Mouse (Mus musculus) MEL (cell line): ENCODE data around the gene Ube2o. TPM values are rescaled to one million over a fixed set of nuclear protein-coding genes. Genes with fewer than 3 reads are reported as not detected.
A peak's percentile ranks its signal among the peaks of the same experiment; 100 is the strongest.

Experiments
- DNase-seq: peaks from one replicate; pipeline ENCODE4 v3.0.0; 2011; ENCODE audit warnings: low read depth, low spot score
- H3K27ac ChIP-seq: 2 replicates; pipeline ENCODE4 v1.5.1; 2012; ENCODE audit warnings: low read depth, mild to moderate bottlenecking, control low read depth, low read length, moderate library complexity; ENCODE audit not compliant: control insufficient read depth
- H3K27me3 ChIP-seq, 2 experiments: fragments of 150-350 bp in 1 of 2; sonication (generic) in 1 of 2; 2 replicates each; pipeline ENCODE4 v1.6.1; 2012; ENCODE audit warnings: low read length in 2 of 2, mild to moderate bottlenecking in 2 of 2, improper control_type of control experiment in 1 of 2, moderate library complexity in 1 of 2; ENCODE audit not compliant: insufficient read depth in 2 of 2, control insufficient read depth in 1 of 2
- H3K36me3 ChIP-seq, 2 experiments: 2 replicates each; pipeline ENCODE4 v1.6.1; 2012 to 2014; ENCODE audit warnings: low read length in 2 of 2, improper control_type of control experiment in 1 of 2, inconsistent platforms in 1 of 2, mild to moderate bottlenecking in 1 of 2; ENCODE audit not compliant: insufficient read depth in 2 of 2, control insufficient read depth in 1 of 2
- H3K4me1 ChIP-seq, 2 experiments: fragments of 150-350 bp in 1 of 2; sonication (generic) in 1 of 2; 2 replicates each; pipeline ENCODE4 v1.6.1; 2012; ENCODE audit warnings: low read length in 2 of 2, improper control_type of control experiment in 1 of 2, mild to moderate bottlenecking in 1 of 2; ENCODE audit not compliant: insufficient read depth in 2 of 2, control insufficient read depth in 1 of 2
- H3K4me3 ChIP-seq, 2 experiments: fragments of 150-350 bp in 1 of 2; sonication (generic) in 1 of 2; 2 replicates each; pipeline ENCODE4 v1.5.1; 2012; ENCODE audit warnings: low read depth in 2 of 2, low read length in 2 of 2, mild to moderate bottlenecking in 2 of 2, moderate library complexity in 2 of 2, control low read depth in 1 of 2, improper control_type of control experiment in 1 of 2; ENCODE audit not compliant: control insufficient read depth in 1 of 2, insufficient read depth in 1 of 2
- H3K79me2 ChIP-seq: 2 replicates; pipeline ENCODE4 v1.6.1; 2012; ENCODE audit warnings: mild to moderate bottlenecking, low read length, moderate library complexity; ENCODE audit not compliant: control insufficient read depth, poor library complexity, insufficient read depth
- H3K9ac ChIP-seq: 2 replicates; pipeline ENCODE4 v1.6.1; 2012; ENCODE audit warnings: low read depth, mild to moderate bottlenecking, control low read depth, low read length, moderate library complexity; ENCODE audit not compliant: control insufficient read depth, poor library complexity, severe bottlenecking
- H3K9me3 ChIP-seq: fragments of 150-350 bp; sonication (generic); replicated peaks from 2 replicates; pipeline ENCODE4 v1.6.1; 2012; ENCODE audit warnings: mild to moderate bottlenecking, low read length, improper control_type of control experiment, moderate library complexity; ENCODE audit not compliant: insufficient read depth
- CHD1 ChIP-seq: IDR thresholded peaks from 2 replicates; pipeline ENCODE4 v1.6.1; 2012; ENCODE audit warnings: low read depth, mild to moderate bottlenecking, inconsistent platforms, low read length, improper control_type of control experiment
- CTCF ChIP-seq, 3 experiments: IDR thresholded peaks in 2 of 3; conservative IDR thresholded peaks in 1 of 3; 2 replicates each; pipeline ENCODE4 v1.5.1; 2011 to 2012; ENCODE audit warnings: low read length in 3 of 3, low read depth in 2 of 3, mild to moderate bottlenecking in 2 of 3, improper control_type of control experiment in 1 of 3, inconsistent platforms in 1 of 3, mixed read lengths in 1 of 3, moderate library complexity in 1 of 3; ENCODE audit not compliant: control insufficient read depth in 1 of 3, insufficient read depth in 1 of 3, poor library complexity in 1 of 3, severe bottlenecking in 1 of 3
- ETS1 ChIP-seq: IDR thresholded peaks from 2 replicates; pipeline ENCODE4 v1.6.1; 2012; ENCODE audit warnings: low read depth, mild to moderate bottlenecking, inconsistent platforms, low read length, improper control_type of control experiment, moderate library complexity
- GABPA ChIP-seq: IDR thresholded peaks from 2 replicates; pipeline ENCODE4 v1.6.1; 2012; ENCODE audit warnings: low read depth, mild to moderate bottlenecking, inconsistent platforms, low read length, improper control_type of control experiment, moderate library complexity
- GATA1 ChIP-seq: IDR thresholded peaks from 2 replicates; pipeline ENCODE4 v1.6.1; 2011; ENCODE audit warnings: low read depth, low read length, improper control_type of control experiment
- HCFC1 ChIP-seq: IDR thresholded peaks from 2 replicates; pipeline ENCODE4 v1.6.1; 2012; ENCODE audit warnings: low read depth, mild to moderate bottlenecking, inconsistent platforms, low read length, improper control_type of control experiment, moderate library complexity
- JUND ChIP-seq: IDR thresholded peaks from 2 replicates; pipeline ENCODE4 v1.6.1; 2011; ENCODE audit warnings: low read depth, mild to moderate bottlenecking, improper control_type of control experiment, low read length
- MAFK ChIP-seq: IDR thresholded peaks from 2 replicates; pipeline ENCODE4 v1.6.1; 2011; ENCODE audit warnings: low read depth, mild to moderate bottlenecking, low read length, improper control_type of control experiment, borderline replicate concordance
- MEF2A ChIP-seq: IDR thresholded peaks from 2 replicates; pipeline ENCODE4 v1.6.1; 2014; ENCODE audit warnings: low read depth, mild to moderate bottlenecking, inconsistent platforms, low read length, improper control_type of control experiment; ENCODE audit not compliant: poor library complexity, insufficient replicate concordance, severe bottlenecking; ENCODE audit errors: extremely low read depth
- MXI1 ChIP-seq: IDR thresholded peaks from 2 replicates; pipeline ENCODE4 v1.6.1; 2011; ENCODE audit warnings: mild to moderate bottlenecking, low read depth, low read length, improper control_type of control experiment
- MYB ChIP-seq: IDR thresholded peaks from 2 replicates; pipeline ENCODE4 v1.6.1; 2011; ENCODE audit warnings: mild to moderate bottlenecking, low read depth, low read length, improper control_type of control experiment
- MYC ChIP-seq: IDR thresholded peaks from 2 replicates; pipeline ENCODE4 v1.6.1; 2011; ENCODE audit warnings: low read depth, mild to moderate bottlenecking, low read length, improper control_type of control experiment, moderate library complexity
- NELFE ChIP-seq: IDR thresholded peaks from 2 replicates; pipeline ENCODE4 v1.6.1; 2011; ENCODE audit warnings: low read depth, low read length, improper control_type of control experiment
- NRF1 ChIP-seq: IDR thresholded peaks from 2 replicates; pipeline ENCODE4 v1.6.1; 2014; ENCODE audit warnings: low read depth, mild to moderate bottlenecking, inconsistent platforms, low read length, improper control_type of control experiment, moderate library complexity; ENCODE audit not compliant: poor library complexity, insufficient read depth, severe bottlenecking
- POLR2A ChIP-seq, 2 experiments: IDR thresholded peaks; 2 replicates each; pipeline ENCODE4 v1.6.1; 2011 to 2012; ENCODE audit warnings: low read length in 2 of 2, mild to moderate bottlenecking in 2 of 2, control low read depth in 1 of 2, improper control_type of control experiment in 1 of 2, low read depth in 1 of 2, moderate library complexity in 1 of 2; ENCODE audit not compliant: control insufficient read depth in 1 of 2, insufficient read depth in 1 of 2, poor library complexity in 1 of 2
- RAD21 ChIP-seq: IDR thresholded peaks from 2 replicates; pipeline ENCODE4 v1.6.1; 2011; ENCODE audit warnings: mild to moderate bottlenecking, low read depth, low read length, improper control_type of control experiment
- RCOR1 ChIP-seq: IDR thresholded peaks from 2 replicates; pipeline ENCODE4 v1.6.1; 2012; ENCODE audit warnings: low read depth, mild to moderate bottlenecking, inconsistent platforms, low read length, improper control_type of control experiment
- SIN3A ChIP-seq: IDR thresholded peaks from 2 replicates; pipeline ENCODE4 v1.6.1; 2012; ENCODE audit warnings: low read length, improper control_type of control experiment, inconsistent platforms
- TBP ChIP-seq: IDR thresholded peaks from 2 replicates; pipeline ENCODE4 v1.8.0; 2011; ENCODE audit warnings: low read depth, low read length, improper control_type of control experiment
- TCF12 ChIP-seq: IDR thresholded peaks from 2 replicates; pipeline ENCODE4 v1.6.1; 2014; ENCODE audit warnings: low read depth, mild to moderate bottlenecking, inconsistent platforms, low read length, improper control_type of control experiment, moderate library complexity
- USF2 ChIP-seq, 2 experiments: IDR thresholded peaks; 2 replicates each; pipeline ENCODE4 v1.6.1; 2011 to 2012; ENCODE audit warnings: improper control_type of control experiment in 2 of 2, low read length in 2 of 2, borderline replicate concordance in 1 of 2, inconsistent platforms in 1 of 2, low read depth in 1 of 2, mild to moderate bottlenecking in 1 of 2; ENCODE audit not compliant: insufficient read depth in 1 of 2
- ZC3H11A ChIP-seq: IDR thresholded peaks from 2 replicates; pipeline ENCODE4 v1.6.1; 2012; ENCODE audit warnings: low read depth, mild to moderate bottlenecking, inconsistent platforms, low read length, improper control_type of control experiment
- ZKSCAN1 ChIP-seq: IDR thresholded peaks from 2 replicates; pipeline ENCODE4 v1.6.1; 2012; ENCODE audit warnings: low read depth, mild to moderate bottlenecking, inconsistent platforms, low read length, improper control_type of control experiment, moderate library complexity
- ZMIZ1 ChIP-seq: IDR thresholded peaks from 2 replicates; pipeline ENCODE4 v1.6.1; 2012; ENCODE audit warnings: low read depth, mild to moderate bottlenecking, inconsistent platforms, low read length, improper control_type of control experiment, moderate library complexity
- ZNF384 ChIP-seq: IDR thresholded peaks from 2 replicates; pipeline ENCODE4 v1.6.1; 2012; ENCODE audit warnings: low read depth, mild to moderate bottlenecking, inconsistent platforms, low read length, improper control_type of control experiment
- polyA plus RNA-seq, 2 experiments: library from polyadenylated mRNA; stranded (reverse) in 1 of 2; unstranded in 1 of 2; fragments of >175 nt in 1 of 2; fragments of >200 nt in 1 of 2; gene quantifications; 2 replicates each; pipeline versions ENCODE4 v1.2.1 to v1.2.4; 2012; ENCODE audit warnings: low replicate concordance in 2 of 2, low read depth in 1 of 2; ENCODE audit not compliant: insufficient read length in 2 of 2, insufficient read depth in 1 of 2, missing spikeins in 1 of 2
- total RNA-seq: library from RNA; depleted of rRNA; stranded (reverse); fragments of 300-350 nt; gene quantifications from 2 replicates; pipeline ENCODE4 v1.2.3, GENCODE M21; 2012

The Ube2o gene
- total and polyA plus RNA-seq, 3 experiments = 22.9 to 42.8 TPM; not detected in 1

DNA sequence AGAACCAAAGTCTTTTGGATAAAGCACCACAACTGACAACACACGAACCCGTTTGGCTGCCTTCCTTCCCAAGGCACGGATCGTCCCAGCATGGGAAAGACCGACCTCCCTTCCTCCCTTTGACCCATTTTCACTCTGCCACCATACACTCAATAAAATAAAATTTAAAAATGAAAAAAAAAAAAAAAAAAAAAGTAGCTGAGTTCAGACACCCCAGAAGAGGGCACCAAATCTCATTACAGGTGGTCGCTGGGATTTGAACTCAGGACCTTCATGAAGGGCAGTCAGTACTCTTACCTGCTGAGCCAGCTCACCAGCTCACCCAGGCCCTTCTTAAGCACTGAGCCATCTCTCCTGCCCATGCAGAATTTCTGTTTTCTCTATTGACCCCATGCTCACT is 82.2 kb downstream of the Ube2o start:
- no peak for DNase-seq
- no peaks in the 10 kb centered on the region; the same call in 1 of the 2 replicates for H3K79me2 ChIP-seq
- H3K27me3 ChIP-seq = no peaks in the 10 kb centered on the region
- no peaks in the 10 kb centered on the region for H3K9me3 ChIP-seq
- H3K36me3 ChIP-seq = peaks cover 0 to 20% of the 10 kb centered on the region in 2 experiments; a peak in 2 of 4 replicates
- H3K4me1 ChIP-seq = peaks cover 15 to 33% of the 10 kb centered on the region in 2 experiments
- no peak overlapping the region for H3K27ac ChIP-seq
- no peak overlapping the region for H3K9ac ChIP-seq
- TF ChIP-seq RAD21 (no peak), CTCF (IDR thresholded peaks at IDR 0.05 in 2 of 3, conservative IDR thresholded peaks at IDR 0.05 in 1 of 3; ENCODE audit: control insufficient read depth in 1 of 3, insufficient read depth in 1 of 3, low read depth in 2 of 3, low read length in 3 of 3, poor library complexity in 1 of 3, severe bottlenecking in 1 of 3) (peak in 1 of 3 experiments; percentile 28; a peak in 2 of 6 replicates), ZNF384 (peak; percentile 88)
- H3K4me3 ChIP-seq = no peak overlapping the region

DNA sequence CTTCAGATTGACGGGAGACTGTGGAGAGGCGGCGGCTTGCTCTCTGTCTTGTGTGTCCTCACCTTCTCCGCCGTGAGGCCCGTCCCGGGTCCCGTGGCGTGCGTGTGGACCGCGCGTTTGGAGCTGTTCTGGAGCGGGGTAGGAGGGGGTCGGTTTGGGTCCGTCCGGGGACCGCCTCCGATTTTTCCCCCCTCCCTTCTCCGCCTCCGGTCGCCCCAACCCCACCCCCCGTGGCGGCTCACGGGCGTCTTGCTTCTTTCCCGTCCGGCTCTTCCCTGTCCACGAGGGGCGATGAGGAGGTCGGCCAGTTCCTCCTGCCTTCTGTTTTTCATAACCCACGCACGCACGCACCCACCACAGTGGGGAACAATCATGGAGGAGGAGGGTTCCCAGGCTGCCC is 82.7 kb downstream of the Ube2o start:
- H3K79me2 ChIP-seq = no peaks in the 10 kb centered on the region; the same call in 1 of the 2 replicates
- H3K9me3 ChIP-seq = no peaks in the 10 kb centered on the region
- H3K36me3 ChIP-seq = peaks cover 0 to 20% of the 10 kb centered on the region in 2 experiments; a peak in 2 of 4 replicates
- DNase-seq = no peak
- peaks cover 15 to 35% of the 10 kb centered on the region in 2 experiments for H3K4me1 ChIP-seq
- H3K9ac ChIP-seq = no peak overlapping the region
- TF ChIP-seq SIN3A (no peak), TBP (no peak), MXI1 (no peak)
- no peaks in the 10 kb centered on the region for H3K27me3 ChIP-seq
- H3K4me3 ChIP-seq = no peak overlapping the region
- no peak overlapping the region for H3K27ac ChIP-seq

DNA sequence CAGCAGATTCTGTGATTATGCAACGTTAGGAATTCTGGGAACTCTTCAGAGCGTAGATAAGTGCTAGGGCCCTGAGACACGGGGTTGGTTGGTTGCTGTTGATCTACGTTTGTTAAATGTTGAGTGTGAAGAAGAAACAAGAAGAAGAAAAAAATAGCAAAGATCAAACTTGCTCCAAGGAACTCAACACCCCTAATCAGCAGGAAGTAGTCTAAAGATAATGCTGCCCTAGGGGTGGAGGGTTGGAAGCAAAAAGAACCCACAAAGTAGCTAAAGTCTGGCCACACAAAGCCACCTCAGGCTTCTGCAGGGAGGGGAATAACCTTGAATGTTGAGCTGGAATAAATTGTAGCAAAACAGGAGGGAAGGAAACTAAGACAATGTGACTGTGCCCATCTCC is 83.9 kb downstream of the Ube2o start:
- peaks cover 0 to 22% of the 10 kb centered on the region in 2 experiments; a peak in 2 of 4 replicates for H3K36me3 ChIP-seq
- peaks cover 15 to 44% of the 10 kb centered on the region in 2 experiments for H3K4me1 ChIP-seq
- H3K79me2 ChIP-seq = peaks cover 2% of the 10 kb centered on the region; the same call in 1 of the 2 replicates
- H3K4me3 ChIP-seq = no peak overlapping the region
- no peak overlapping the region for H3K9ac ChIP-seq
- no peaks in the 10 kb centered on the region for H3K27me3 ChIP-seq
- peak overlapping the region; percentile 71 for H3K27ac ChIP-seq
- peak; percentile 86 for DNase-seq
- no peaks in the 10 kb centered on the region for H3K9me3 ChIP-seq
- 0 out of 2 replicates have a peak, but pooled peaks have one; percentile 28 for TF ChIP-seq MEF2A
- no peak for TF ChIP-seq RAD21
- TF ChIP-seq ZC3H11A = no peak; the same call in 1 of the 2 replicates
- peak; percentile 67 for TF ChIP-seq HCFC1
- TF ChIP-seq ETS1 = peak; percentile 90
- TF ChIP-seq ZMIZ1 = no peak
- no peak for TF ChIP-seq CHD1
- peak; percentile 89 for TF ChIP-seq MAFK
- TF ChIP-seq ZKSCAN1 = 0 out of 2 replicates have a peak, but pooled peaks have one; percentile 44
- 0 out of 2 replicates have a peak, but pooled peaks have one; percentile 69 for TF ChIP-seq JUND
- no peak for TF ChIP-seq GABPA
- TF ChIP-seq TCF12 = peak; percentile 84
- TF ChIP-seq NELFE = 0 out of 2 replicates have a peak, but pooled peaks have one; percentile 23
- no peak for TF ChIP-seq USF2 (IDR thresholded peaks at IDR 0.05; ENCODE audit: borderline replicate concordance in 1 of 2, insufficient read depth in 1 of 2, low read depth in 1 of 2, low read length in 2 of 2)
- peak; percentile 96 for TF ChIP-seq RCOR1
- no peak for TF ChIP-seq NRF1
- TF ChIP-seq GATA1 = peak; percentile 98
- peak; percentile 80; the same call in 1 of the 2 replicates for TF ChIP-seq MYC
- peak; percentile 47; the same call in 1 of the 2 replicates for TF ChIP-seq MYB
- TF ChIP-seq POLR2A (IDR thresholded peaks at IDR 0.05; ENCODE audit: control insufficient read depth in 1 of 2, insufficient read depth in 1 of 2, low read depth in 1 of 2, low read length in 2 of 2, poor library complexity in 1 of 2) = peak in 1 of 2 experiments; percentile 45; a peak in 1 of 4 replicates
- TF ChIP-seq TBP = peak; percentile 42; the same call in 1 of the 2 replicates
